Mouse (Mus musculus) hindbrain, embryonic 12.5 days (tissue): Measurements from ENCODE around the gene Larp6. TPM values are rescaled to one million over a fixed set of nuclear protein-coding genes. Genes with fewer than 3 reads are reported as not detected.

Experiments
- ATAC-seq: fragments of 200-750 bp; cut with Nextera tagmentation; 2 replicates; pipeline ENCODE4 v1.8.0; 2017; ENCODE audit warnings: moderate TSS enrichment; ENCODE audit not compliant: low FRiP score
- H3K27ac ChIP-seq: fragments of 300-500 bp; sonication (generic); 2 replicates; pipeline ENCODE4 v1.5.1; 2016; ENCODE audit warnings: mild to moderate bottlenecking
- H3K27me3 ChIP-seq: fragments of 300-500 bp; sonication (generic); 2 replicates; pipeline ENCODE4 v1.6.1; 2016; ENCODE audit warnings: mild to moderate bottlenecking
- H3K36me3 ChIP-seq: fragments of 300-500 bp; sonication (generic); 2 replicates; pipeline ENCODE4 v1.6.1; 2016; ENCODE audit warnings: mild to moderate bottlenecking
- H3K4me1 ChIP-seq: fragments of 300-500 bp; sonication (generic); 2 replicates; pipeline ENCODE4 v1.6.1; 2016
- H3K4me2 ChIP-seq: fragments of 300-500 bp; sonication (generic); replicated peaks from 2 replicates; pipeline ENCODE4 v1.6.1; 2016; ENCODE audit warnings: mild to moderate bottlenecking
- H3K4me3 ChIP-seq: fragments of 300-500 bp; sonication (generic); 2 replicates; pipeline ENCODE4 v1.5.1; 2016; ENCODE audit warnings: mild to moderate bottlenecking
- H3K9ac ChIP-seq: fragments of 300-500 bp; sonication (generic); 2 replicates; pipeline ENCODE4 v1.6.1; 2016; ENCODE audit warnings: mild to moderate bottlenecking, moderate library complexity
- H3K9me3 ChIP-seq: fragments of 300-500 bp; sonication (generic); replicated peaks from 2 replicates; pipeline ENCODE4 v1.6.1; 2016; ENCODE audit warnings: mild to moderate bottlenecking
- WGBS: fragments of 180-500 bp; shearing (Covaris S2); methylation state at CpG from one replicate; pipeline ENCODE4 v1.1.7; 2016; 5-methylcytosine and 5-hydroxymethylcytosine counted together
- polyA plus RNA-seq: library from polyadenylated mRNA; unstranded; fragments of >200 nt; fragmentation: Nextera tagmentation; extraction: Ambion mirVana; gene quantifications from 2 replicates; pipeline ENCODE4 v1.2.1, GENCODE M21; 2016

Larp6 gene
- polyA plus RNA-seq = 3.7 and 5.0 TPM in 2 replicates

DNA sequence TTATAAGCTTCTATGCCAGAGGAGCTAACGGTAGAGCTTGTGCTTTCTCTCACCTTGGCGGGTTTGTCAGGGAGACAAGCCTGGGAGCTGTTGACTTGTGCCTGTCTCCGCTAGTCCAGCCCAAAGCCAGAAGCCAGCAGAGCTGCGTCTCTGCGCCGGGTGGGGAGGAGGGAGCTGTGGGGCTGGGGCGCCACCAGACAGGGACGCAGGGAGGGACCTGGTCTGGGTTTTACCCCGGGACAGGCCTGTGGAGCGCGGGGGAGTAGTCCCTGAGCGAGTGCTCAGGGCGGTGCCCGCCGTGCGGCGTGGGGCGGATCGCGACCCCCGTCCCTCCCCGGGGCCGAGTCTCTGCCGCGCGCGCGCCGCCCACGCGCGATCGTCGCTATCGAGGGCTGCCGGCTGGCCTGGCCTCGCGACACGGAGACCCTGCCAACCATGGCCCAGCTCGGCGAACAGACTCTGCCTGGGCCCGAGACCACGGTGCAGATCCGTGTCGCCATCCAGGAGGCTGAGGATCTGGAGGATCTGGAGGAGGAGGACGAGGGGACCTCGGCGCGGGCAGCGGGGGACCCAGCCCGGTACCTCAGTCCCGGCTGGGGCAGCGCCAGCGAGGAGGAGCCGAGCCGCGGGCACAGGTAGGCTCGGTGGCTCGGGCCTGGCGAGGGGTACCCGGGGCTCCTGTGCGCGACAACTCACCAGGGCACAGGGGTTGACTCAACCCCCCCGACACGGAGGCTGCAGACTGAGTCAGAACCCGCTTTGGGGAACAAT lies at the start of gene Larp6:
Gene Larp6 (plus strand): TSS at position 219 of the 771 bp plus-strand sequence.
- no peaks in the 10 kb centered on the region for H3K36me3 ChIP-seq
- no peaks in the 10 kb centered on the region for H3K9me3 ChIP-seq
- H3K4me2 ChIP-seq = peak within 1 kb of the TSS; percentile 97
- peak within 1 kb of the TSS; percentile 83 for H3K9ac ChIP-seq
- whole genome bisulfite sequencing = 1% methylated on average over 66 of the region's 66 CpGs
- no peak; the same call in 1 of the 2 replicates for ATAC-seq
- H3K4me3 ChIP-seq = peak within 1 kb of the TSS; percentile 62
- 0 out of 2 replicates have a peak within 1 kb of the TSS, but pooled peaks have one; percentile 14 for H3K27ac ChIP-seq
- peaks cover 13% of the 10 kb centered on the region; the same call in 1 of the 2 replicates for H3K27me3 ChIP-seq
- peaks cover 7% of the 10 kb centered on the region; the same call in 1 of the 2 replicates for H3K4me1 ChIP-seq

DNA sequence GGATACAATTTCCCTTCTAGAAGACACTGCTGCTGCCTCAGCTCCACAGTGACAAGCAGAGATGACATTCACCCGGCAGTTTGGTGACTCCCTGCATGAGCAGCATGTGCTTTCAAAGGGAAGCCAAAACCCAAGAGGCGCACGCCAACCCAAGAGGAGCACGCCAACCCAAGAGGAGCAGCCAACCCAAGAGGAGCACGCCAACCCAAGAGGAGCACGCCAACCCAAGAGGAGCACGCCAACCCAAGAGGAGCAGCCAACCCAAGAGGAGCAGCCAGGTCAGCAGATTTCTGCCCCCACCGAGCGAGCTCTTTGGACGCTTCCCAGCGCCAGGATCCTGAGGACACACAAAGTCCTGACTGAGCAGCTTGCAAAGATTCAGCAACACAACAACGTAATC lies 48.4 kb upstream of the Larp6 start:
- WGBS = 95% methylated on average over 12 of the region's 12 CpGs
- H3K9ac ChIP-seq = no peak overlapping the region
- no peaks in the 10 kb centered on the region for H3K27me3 ChIP-seq
- no peak for ATAC-seq
- H3K4me2 ChIP-seq = no peak overlapping the region
- no peak overlapping the region for H3K4me3 ChIP-seq
- H3K9me3 ChIP-seq = no peaks in the 10 kb centered on the region
- H3K27ac ChIP-seq = no peak overlapping the region
- peaks cover 42% of the 10 kb centered on the region for H3K36me3 ChIP-seq
- H3K4me1 ChIP-seq = no peaks in the 10 kb centered on the region

DNA sequence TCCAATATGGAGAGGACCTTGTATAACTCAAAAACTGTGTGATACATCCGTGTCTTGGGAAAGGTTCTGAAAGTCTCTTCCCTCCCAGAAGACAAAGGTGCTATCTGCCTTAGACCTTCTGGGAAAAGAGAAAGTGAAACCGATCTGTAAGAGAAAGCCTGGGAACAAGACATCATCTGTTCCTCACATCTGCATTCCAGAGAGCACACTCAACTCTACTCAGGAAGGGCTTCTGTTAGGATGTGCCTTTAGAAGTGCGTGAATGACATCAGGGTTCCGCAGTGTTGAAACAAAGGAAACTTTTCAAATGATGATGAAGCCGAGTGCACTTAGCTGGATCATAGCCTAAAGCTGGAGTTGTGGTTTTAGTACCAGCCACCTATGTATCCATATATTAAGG lies 47.9 kb upstream of the Larp6 start:
- H3K36me3 ChIP-seq = peaks cover 45% of the 10 kb centered on the region
- H3K27ac ChIP-seq = no peak overlapping the region
- H3K4me3 ChIP-seq = no peak overlapping the region
- ATAC-seq = no peak
- 86% methylated on average over 5 of the region's 5 CpGs for WGBS
- H3K4me2 ChIP-seq = no peak overlapping the region
- no peak overlapping the region for H3K9ac ChIP-seq
- no peaks in the 10 kb centered on the region for H3K4me1 ChIP-seq
- no peaks in the 10 kb centered on the region for H3K9me3 ChIP-seq
- H3K27me3 ChIP-seq = no peaks in the 10 kb centered on the region

- Histone ChIP-seq H3K9me3 (no peaks in the 10 kb centered on the region), H3K4me1 (no peaks in the 10 kb centered on the region), H3K27ac (no peak overlapping the region), H3K36me3 (peaks cover 52% of the 10 kb centered on the region), H3K4me2 (no peak overlapping the region), H3K9ac (no peak overlapping the region), H3K4me3 (no peak overlapping the region), H3K27me3 (no peaks in the 10 kb centered on the region)
- WGBS = 96% methylated on average over 3 of the region's 3 CpGs
- ATAC-seq = no peak
Measured at GRCm38 (mm10) chr9:60665535-60665934, 47.3 kb upstream of the Larp6 start.

DNA sequence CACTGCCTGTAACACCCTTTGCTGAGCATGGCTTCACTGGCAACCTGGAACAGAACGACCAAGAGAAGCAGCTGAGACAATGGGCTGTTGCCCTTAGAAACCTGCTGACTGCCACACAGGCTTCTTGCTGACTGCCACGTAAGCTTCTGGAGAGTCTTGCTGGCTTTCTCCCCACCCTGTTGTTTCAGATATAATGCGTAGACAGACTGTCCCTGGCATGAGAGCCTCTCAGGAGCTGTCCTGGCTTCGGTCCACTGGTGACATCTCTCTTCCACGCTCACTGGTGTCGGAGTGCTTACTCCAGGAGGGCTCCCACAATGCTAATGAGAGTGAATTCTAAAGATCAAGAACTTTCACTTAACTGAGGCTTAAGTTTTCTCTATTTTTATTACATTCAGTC lies 43.9 kb upstream of the Larp6 start:
- Histone ChIP-seq H3K9ac (no peak overlapping the region), H3K9me3 (no peaks in the 10 kb centered on the region), H3K4me3 (no peak overlapping the region), H3K4me1 (no peaks in the 10 kb centered on the region), H3K27ac (no peak overlapping the region), H3K36me3 (peaks cover 58% of the 10 kb centered on the region), H3K27me3 (no peaks in the 10 kb centered on the region), H3K4me2 (no peak overlapping the region)
- ATAC-seq = no peak
- 75% methylated on average over 6 of the region's 6 CpGs for WGBS

GRCm38 (mm10) chr9:60672568-60672967 lies 40.2 kb upstream of the Larp6 start:
- H3K36me3 ChIP-seq = peaks cover 52% of the 10 kb centered on the region
- 96% methylated on average over 6 of the region's 6 CpGs for WGBS
- no peaks in the 10 kb centered on the region for H3K9me3 ChIP-seq
- H3K27ac ChIP-seq = no peak overlapping the region
- H3K27me3 ChIP-seq = no peaks in the 10 kb centered on the region
- ATAC-seq = no peak
- no peak overlapping the region for H3K4me3 ChIP-seq
- no peak overlapping the region for H3K9ac ChIP-seq
- H3K4me1 ChIP-seq = no peaks in the 10 kb centered on the region
- no peak overlapping the region for H3K4me2 ChIP-seq

DNA sequence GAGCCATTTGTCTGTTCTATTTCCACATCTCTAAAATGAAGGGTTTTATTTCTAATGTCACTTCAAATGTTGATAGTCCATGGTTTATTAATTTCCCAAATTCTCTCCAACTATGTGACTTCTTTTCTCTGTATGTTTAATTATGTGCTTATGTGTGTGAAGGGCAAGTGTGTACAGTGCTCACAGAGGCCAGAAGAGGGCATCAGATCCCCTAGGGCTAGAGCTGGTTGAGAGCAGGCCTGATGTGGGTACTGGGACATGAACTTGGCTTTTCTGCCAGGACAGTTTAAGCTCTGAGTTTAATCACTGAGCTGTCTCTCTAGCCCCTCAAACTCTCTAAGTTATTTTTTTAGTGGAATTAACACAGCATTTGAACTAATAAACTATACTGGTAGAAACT lies 38.0 kb upstream of the Larp6 start:
- Histone ChIP-seq H3K4me1 (no peaks in the 10 kb centered on the region), H3K9me3 (no peaks in the 10 kb centered on the region), H3K27ac (no peak overlapping the region), H3K27me3 (no peaks in the 10 kb centered on the region), H3K36me3 (peaks cover 56% of the 10 kb centered on the region), H3K4me3 (no peak overlapping the region), H3K9ac (no peak overlapping the region), H3K4me2 (no peak overlapping the region)
- no peak for ATAC-seq

DNA sequence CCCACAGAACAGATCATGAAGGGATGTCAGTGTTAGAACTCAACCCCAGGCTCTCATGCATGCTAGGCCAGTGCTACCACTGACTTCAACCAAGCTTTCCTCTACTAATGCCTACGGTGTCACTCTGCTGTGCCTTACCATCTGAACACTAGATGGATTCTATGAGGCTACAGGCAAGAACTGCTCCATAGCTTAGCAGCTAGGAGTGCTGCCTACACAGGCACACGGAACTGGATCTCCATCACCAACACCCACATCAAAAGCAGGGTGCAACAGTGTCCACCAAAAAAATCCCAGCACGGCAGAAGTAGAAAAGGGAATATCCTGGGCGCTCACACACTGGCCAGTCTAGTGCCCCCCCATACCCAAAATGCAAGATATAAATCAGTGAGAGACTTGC lies 36.4 kb upstream of the Larp6 start:
- H3K4me2 ChIP-seq = no peak overlapping the region
- no peak for ATAC-seq
- no peaks in the 10 kb centered on the region for H3K27me3 ChIP-seq
- WGBS = 96% methylated on average over 4 of the region's 4 CpGs
- no peaks in the 10 kb centered on the region for H3K9me3 ChIP-seq
- no peak overlapping the region for H3K27ac ChIP-seq
- no peak overlapping the region for H3K4me3 ChIP-seq
- no peaks in the 10 kb centered on the region for H3K4me1 ChIP-seq
- H3K9ac ChIP-seq = no peak overlapping the region
- peaks cover 61% of the 10 kb centered on the region for H3K36me3 ChIP-seq

GRCm38 (mm10) chr9:60678913-60679312 lies 33.9 kb upstream of the Larp6 start:
- H3K4me1 ChIP-seq = no peaks in the 10 kb centered on the region
- WGBS = 90% methylated on average over 5 of the region's 5 CpGs
- H3K27ac ChIP-seq = no peak overlapping the region
- no peaks in the 10 kb centered on the region for H3K9me3 ChIP-seq
- H3K27me3 ChIP-seq = no peaks in the 10 kb centered on the region
- H3K9ac ChIP-seq = no peak overlapping the region
- ATAC-seq = no peak
- H3K4me2 ChIP-seq = no peak overlapping the region
- H3K36me3 ChIP-seq = peaks cover 71% of the 10 kb centered on the region
- no peak overlapping the region for H3K4me3 ChIP-seq

- no peaks in the 10 kb centered on the region for H3K27me3 ChIP-seq
- ATAC-seq = no peak
- peaks cover 73% of the 10 kb centered on the region for H3K36me3 ChIP-seq
- no peak overlapping the region for H3K4me2 ChIP-seq
- no peak overlapping the region for H3K4me3 ChIP-seq
- no peak overlapping the region for H3K27ac ChIP-seq
- peaks cover 6% of the 10 kb centered on the region for H3K4me1 ChIP-seq
- no peak overlapping the region for H3K9ac ChIP-seq
- H3K9me3 ChIP-seq = no peaks in the 10 kb centered on the region
- WGBS = 92% methylated on average over 3 of the region's 3 CpGs
Measured at GRCm38 (mm10) chr9:60681005-60681404, 31.8 kb upstream of the Larp6 start.

DNA sequence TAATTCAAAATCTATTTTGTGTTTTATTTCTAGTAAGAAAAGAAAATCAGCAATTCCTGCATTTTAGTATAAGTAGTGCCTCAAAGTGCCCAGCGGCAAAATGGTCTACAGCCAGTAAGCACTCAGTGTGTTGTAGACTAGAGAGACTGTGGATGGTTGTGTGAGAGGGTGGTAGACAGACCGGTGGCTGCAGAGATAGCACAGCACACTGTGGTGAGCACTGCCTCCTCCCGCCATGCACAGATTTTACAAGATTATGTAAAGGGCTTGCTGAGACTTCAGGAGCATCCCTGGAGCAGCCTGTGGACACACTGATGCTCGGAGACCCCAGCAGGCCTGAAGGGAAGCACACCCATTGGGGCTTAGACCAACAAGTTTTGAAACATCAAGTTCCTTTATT lies 30.0 kb upstream of the Larp6 start:
- ATAC-seq = no peak
- Histone ChIP-seq H3K4me1 (peaks cover 11% of the 10 kb centered on the region), H3K4me3 (no peak overlapping the region), H3K4me2 (no peak overlapping the region), H3K9ac (no peak overlapping the region), H3K36me3 (peaks cover 60% of the 10 kb centered on the region), H3K9me3 (no peaks in the 10 kb centered on the region), H3K27ac (no peak overlapping the region), H3K27me3 (no peaks in the 10 kb centered on the region)
- WGBS = 91% methylated on average over 4 of the region's 4 CpGs

GRCm38 (mm10) chr9:60687415-60687814 lies 25.4 kb upstream of the Larp6 start:
- H3K27ac ChIP-seq = peak overlapping the region; percentile 99
- peak; percentile 85 for ATAC-seq
- H3K36me3 ChIP-seq = peaks cover 21% of the 10 kb centered on the region
- H3K4me2 ChIP-seq = peak overlapping the region; percentile 53
- no peaks in the 10 kb centered on the region for H3K9me3 ChIP-seq
- peaks cover 17% of the 10 kb centered on the region for H3K4me1 ChIP-seq
- no peaks in the 10 kb centered on the region for H3K27me3 ChIP-seq
- peak overlapping the region; percentile 58 for H3K4me3 ChIP-seq
- H3K9ac ChIP-seq = peak overlapping the region; percentile 71
- WGBS = under 1% methylated on average over 7 of the region's 7 CpGs

DNA sequence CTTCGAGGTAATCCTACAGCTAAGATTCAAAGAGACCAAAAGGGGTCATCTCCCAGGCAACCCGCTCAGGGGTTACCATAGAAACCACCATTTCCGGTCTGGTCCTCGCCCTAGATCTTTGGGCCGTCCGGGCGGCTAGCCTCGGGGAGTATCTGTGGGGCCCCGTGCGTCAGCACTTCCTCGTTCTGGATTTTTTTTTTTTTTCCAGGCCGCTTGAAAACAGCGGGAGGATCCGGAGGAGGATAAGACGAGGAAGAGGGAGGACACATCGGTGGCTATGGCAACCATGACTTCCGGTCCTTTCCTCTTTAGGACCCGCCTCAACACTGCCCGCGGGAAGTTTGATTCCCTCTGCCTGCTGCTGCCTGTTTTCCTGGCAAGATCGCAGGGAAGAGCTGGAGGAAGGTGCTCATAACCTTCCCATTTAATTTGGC lies 24.9 kb upstream of the Larp6 start, which contains the start of gene Lrrc49:
Gene Lrrc49 (minus strand): TSS at position 268 of the 434 bp plus-strand sequence.
- ATAC-seq = peak; percentile 95
- peak within 1 kb of the TSS; percentile 71 for H3K9ac ChIP-seq
- peak within 1 kb of the TSS; percentile 53 for H3K4me2 ChIP-seq
- under 1% methylated on average over 21 of the region's 21 CpGs for WGBS
- peaks cover 17% of the 10 kb centered on the region for H3K4me1 ChIP-seq
- no peaks in the 10 kb centered on the region for H3K27me3 ChIP-seq
- no peaks in the 10 kb centered on the region for H3K9me3 ChIP-seq
- H3K4me3 ChIP-seq = peak within 1 kb of the TSS; percentile 58
- H3K36me3 ChIP-seq = peaks cover 16% of the 10 kb centered on the region
- H3K27ac ChIP-seq = peak within 1 kb of the TSS; percentile 99
